Mouse (Mus musculus): ENCODE measurements around the gene Ccr8.
"Not testable (repeated sequence)": the region's sequence is repeated elsewhere in the genome, so short reads cannot be mapped to it uniquely, and the experiment has no call there.

Ccr8 gene

GRCm38 (mm10) chr9:120093701-120094100 is 1.8 kb downstream of the Ccr8 start:
- peak; percentile 78 for DNase-seq

DNA sequence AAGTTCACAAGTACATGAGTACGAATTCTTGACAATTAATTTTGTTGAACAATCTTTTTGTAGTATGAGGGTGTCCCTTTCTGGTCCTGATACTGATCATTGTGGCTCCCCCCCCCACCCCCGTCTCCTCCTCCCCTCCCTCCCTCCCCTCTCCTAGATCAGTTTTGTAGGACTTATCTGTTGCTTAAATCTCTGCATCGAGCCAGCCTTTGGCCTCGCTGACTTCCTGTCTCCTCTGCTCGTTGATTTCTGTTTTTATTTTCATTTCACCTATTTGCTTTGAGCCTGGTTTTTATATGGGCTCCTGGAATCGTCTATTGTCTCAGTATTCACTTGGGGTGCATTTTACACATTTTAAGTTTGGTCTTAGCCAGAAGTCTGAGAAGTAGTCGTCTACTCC is 4.0 kb downstream of the Ccr8 start:
- DNase-seq = no peak

DNA sequence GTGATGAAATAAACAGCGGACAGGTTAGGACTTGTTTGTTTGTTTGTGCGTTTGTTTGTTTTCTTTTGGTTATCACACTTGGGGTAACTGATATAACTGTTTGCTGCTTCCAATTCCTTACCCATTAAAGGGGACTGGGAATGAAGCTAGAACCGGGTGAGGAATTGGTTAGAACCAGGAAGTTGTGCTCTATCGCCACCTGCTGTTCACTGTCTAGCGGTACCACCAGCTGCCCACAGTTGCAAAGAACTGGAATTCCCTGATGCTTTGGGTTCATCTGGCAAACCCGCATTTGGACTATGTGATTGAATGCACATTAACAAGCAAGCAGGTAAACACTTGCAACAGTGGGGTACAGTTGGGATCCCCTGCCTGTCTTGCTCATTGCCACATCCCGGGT is 6.8 kb downstream of the Ccr8 start:
- DNase-seq = no peak

- peak; percentile 65 for DNase-seq
Measured at GRCm38 (mm10) chr9:120099304-120099703, 7.4 kb downstream of the Ccr8 start.

DNA sequence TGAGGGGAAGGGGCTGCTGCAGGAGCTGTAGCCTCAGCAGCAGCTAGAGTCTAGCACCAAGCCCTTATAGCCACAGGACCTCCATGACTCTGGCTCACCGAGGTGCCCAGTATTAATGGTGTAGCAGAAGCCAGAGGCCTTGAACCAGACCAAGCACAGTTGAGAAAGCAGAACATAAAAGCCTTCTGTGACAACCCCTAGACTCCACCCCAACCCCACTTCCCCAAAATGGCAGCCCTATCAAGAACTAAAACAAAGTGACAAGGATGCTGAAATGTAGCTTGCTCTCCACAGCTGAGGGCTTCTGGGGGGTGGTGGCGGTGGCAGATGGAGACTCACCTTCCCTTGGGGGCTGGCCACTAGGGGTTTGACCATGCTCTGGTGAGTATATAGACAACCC is 9.3 kb downstream of the Ccr8 start:
- no peak for DNase-seq

GRCm38 (mm10) chr9:120108953-120109352 is 17.0 kb downstream of the Ccr8 start:
- DNase-seq = not testable (repeated sequence)

DNA sequence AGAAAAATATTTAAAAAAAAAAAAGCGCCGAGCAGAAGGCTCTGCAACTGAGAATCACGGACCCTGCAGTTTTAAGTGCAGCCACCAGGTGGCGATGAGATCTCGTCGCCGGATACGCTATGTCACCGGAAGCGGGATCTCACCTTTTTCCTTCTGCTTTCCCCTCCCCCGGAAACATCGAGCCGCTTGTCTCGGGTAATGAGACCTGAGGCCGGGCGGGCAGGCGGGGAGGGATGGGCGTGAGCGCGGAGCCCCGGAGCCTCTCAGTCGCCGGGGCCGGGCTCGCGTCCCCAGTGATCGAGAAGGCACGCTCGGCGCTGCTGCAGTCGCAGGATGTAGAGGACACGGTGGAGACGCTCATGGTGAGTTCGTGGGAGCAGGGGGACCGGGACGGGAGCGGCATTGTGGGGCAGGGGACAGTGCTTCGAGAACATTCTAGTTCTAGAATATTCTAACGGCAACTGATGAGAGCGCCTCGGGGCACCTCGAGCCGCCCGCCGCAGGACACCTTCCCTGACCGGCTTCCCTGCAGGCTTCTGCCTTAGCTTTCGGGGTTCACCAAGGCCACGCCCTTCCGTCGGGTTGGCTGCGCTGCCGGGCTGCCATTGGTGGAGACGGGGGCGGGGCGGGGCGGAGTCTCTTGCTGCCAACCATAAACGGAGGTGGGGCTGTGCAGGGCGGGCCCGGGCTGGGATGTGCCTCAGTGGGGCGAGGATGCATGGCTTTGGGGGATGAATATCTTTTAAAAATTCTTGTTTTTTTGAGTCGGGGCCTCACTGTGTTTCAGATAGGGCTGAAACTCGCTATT is 18.5 kb downstream of the Ccr8 start, which contains the start of gene Slc25a38:
Gene Slc25a38, plus strand, starts transcription at position 164 of the 808 bp plus-strand sequence.
- DNase-seq = peak; percentile 100

- DNase-seq = peak; percentile 84
Measured at GRCm38 (mm10) chr9:120111156-120111945, 19.4 kb downstream of the Ccr8 start.

DNA sequence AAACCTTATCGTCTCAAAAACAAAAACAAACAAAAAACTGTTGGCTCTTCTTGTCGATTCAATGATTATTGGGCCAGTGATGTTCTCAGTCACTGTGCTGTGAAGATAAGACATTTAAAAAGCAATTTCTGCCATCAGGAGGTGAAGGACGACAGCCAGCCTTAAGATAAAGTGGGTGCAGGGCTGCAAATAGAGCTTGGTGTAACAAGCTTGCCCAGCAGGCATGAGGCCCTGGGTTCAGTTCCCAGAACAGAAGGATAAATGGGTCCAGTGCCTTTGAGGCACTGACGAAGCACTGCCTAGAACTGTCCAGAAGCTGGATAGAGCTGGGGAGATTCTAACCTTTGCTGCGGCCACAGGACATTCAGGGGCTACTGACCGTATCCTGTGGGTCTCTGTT is 20.6 kb downstream of the Ccr8 start:
- DNase-seq = no peak

DNA sequence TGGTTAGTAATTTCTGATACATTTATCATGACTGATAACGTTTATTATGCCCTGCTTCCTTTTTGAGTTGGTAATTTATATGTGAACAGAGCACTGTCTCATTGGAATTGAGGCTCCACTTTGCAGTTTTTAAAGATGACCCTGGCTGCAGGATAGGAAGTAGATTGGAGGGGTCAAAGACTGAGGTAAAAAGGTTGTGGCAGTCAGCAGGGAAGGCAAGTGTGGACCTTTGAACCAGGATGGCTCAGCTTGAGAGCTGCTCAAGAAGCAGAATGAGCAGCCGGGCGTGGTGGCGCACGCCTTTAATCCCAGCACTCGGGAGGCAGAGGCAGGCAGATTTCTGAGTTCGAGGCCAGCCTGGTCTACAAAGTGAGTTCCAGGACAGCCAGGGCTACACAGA is 21.5 kb downstream of the Ccr8 start:
- no peak for DNase-seq

DNA sequence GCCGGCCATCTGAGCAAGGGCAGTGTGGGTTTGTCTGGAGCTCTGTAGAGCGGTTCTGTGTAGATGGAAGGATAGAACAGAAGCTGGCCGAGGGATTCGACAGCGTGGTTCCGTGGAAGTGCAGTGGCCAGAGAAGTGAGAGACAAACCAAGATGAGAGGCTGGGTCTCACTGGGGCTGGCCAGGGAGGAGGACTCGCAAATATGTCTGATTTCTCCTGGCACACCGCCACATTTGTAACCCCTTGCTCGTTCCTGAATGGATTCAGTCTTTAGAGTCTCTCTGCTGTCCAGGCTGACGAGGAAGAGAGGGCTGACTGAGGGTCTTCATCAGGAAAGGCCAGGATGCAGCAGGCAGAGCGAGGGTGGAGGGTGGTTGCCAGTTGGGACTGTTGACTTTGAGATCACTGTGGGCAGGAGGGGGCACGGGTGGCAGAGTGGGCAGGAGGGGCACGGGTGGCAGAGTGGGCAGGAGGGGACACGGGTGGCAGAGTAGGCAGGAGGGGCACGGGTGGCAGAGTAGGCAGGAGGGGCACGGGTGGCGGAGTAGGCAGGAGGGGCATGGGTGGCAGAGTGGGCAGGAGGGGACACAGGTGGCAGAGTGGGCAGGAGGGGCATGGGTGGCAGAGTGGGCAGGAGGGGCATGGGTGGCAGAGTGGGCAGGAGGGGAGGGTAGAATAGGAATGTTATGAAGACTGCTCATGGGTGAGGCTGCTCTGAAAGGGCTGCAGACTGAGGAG is 22.3 kb downstream of the Ccr8 start:
- no peak for DNase-seq

GRCm38 (mm10) chr9:120114789-120115151 is 22.9 kb downstream of the Ccr8 start:
- no peak for DNase-seq

- DNase-seq = no peak
Measured at GRCm38 (mm10) chr9:120115580-120115979, 23.7 kb downstream of the Ccr8 start.

DNA sequence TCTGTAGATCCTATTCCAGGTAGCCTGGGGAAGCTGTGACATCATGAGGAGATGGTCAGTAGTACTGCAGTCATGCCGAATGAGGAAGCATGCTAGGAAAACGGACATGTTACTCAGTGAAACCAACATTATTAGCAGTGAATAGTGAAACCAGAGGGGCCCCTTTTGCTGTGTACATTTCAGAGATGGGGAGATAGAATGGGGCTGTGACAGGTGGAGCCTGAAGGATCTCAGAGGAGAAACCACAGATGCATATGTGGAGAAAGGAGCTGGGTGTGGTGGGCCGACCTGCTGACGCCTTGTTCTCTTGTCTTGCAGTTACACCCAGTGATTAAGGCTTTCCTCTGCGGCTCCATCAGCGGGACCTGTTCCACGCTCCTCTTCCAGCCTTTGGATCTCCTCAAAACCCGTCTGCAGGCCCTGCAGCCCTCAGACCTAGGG is 24.3 kb downstream of the Ccr8 start:
- DNase-seq = no peak

GRCm38 (mm10) chr9:120118212-120118611 is 26.3 kb downstream of the Ccr8 start:
- no peak for DNase-seq

DNA sequence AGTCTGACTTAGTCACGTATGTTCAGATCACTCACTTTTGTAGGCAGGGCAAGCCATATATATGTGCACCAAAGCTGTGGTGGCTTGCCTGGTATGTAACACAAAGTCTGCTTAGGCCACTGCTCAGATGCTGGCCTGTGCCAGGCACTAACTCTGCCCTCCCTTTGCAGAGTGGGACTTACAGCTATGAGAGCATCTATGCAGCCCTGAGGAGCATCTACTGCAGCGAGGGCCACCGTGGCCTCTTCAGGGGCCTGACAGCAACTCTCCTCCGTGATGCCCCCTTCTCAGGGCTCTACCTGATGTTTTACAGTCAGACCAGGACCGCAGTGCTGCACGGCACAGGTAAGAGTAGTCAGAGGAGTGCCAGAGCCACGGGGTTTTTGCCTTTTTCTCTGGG is 28.6 kb downstream of the Ccr8 start:
- peak; percentile 52 for DNase-seq

DNA sequence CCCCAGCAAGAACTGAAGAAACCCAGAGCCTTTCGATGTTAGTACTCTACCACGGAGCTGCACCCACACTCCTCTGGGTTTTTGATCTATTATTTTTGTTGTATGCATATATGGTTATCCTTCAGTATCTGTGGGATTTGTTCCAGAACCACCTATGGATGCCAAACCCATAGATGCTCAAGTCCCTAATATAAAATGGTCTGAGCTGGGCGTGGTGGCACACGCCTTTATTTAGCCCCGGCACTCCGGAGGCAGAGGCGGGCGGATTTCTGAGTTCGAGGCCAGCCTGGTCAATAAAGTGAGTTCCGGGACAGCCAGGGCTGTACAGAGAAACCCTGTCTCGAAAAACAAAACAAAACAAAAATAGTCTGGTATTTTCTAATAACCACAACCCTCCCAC is 35.0 kb downstream of the Ccr8 start:
- no peak for DNase-seq

- peak; percentile 100 for DNase-seq
Measured at GRCm38 (mm10) chr9:120127538-120128251, 35.8 kb downstream of the Ccr8 start, which contains the start of gene Rpsa. TSS of gene Rpsa (plus strand) at chr9:120127689.

GRCm38 (mm10) chr9:120129276-120129675 is 37.4 kb downstream of the Ccr8 start:
- DNase-seq = no peak

DNA sequence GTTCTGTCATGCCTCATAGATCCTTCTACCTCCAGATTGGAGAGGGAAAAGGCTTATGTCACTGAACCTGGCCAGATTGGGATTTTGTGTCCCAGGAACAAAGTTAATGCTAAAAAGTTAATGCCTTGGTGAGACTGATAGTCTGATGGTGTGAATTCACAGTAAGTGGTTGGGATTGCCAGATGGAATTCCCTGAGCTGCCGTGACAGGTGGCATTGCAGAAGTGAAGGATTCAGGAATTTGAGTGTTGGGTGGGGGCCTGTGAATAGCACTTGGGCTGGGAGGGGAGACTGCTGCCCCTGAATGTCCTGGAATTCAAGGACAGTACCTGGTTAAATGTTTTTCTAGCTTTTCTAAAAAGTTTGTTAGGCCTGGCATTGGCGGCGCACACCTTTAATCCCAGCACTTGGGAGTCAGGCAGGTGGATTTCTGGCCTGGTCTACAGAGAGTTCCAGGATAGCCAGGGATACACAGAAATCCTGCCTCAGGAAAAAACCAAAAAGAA is 39.9 kb downstream of the Ccr8 start:
- no peak for DNase-seq

DNA sequence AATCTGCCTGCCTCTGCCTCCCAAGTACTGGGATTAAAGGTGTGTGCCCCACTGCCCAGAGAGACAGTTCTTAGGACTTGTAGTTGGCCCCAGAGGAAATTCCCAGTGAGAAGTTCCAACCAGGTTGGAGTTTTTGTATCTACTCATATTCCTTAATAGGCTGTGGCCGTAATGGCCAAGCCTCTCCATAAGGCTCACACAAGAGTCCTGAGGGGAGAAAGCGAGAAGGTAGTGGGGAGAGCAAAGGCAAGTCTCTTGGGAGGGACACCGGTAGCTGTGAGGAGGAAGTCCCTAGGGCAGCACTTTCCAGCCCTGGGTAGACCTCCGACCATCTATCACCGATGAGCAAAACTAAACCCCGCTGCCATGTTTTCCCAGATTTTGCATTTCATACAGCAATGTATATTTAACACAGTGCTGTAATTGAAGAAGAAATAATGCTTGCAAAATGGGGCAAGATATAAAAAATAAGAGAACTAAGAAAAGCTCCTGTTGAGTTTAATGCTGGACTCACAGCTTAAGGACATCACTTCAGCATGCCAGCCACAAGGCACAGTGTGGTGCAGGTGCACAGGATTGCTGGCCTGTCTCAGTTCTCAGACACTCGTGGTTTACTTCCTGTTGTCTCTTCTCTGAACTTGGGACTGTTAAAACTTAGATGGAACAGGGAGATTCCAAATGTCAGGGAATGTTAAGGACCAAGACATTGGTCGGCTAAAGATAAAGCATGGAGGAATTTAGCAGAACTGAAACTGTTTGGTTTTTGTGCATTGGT is 41.3 kb downstream of the Ccr8 start:
- no peak for DNase-seq

Data from heart, adult 11 months (tissue).